Mouse (Mus musculus) cerebellum, adult 18-20 months (tissue): Measurements from ENCODE around the gene Tubal3.
A peak's percentile ranks its signal among the peaks of the same experiment; 100 is the strongest.
"Not testable (repeated sequence)": the region's sequence is repeated elsewhere in the genome, so short reads cannot be mapped to it uniquely, and the experiment has no call there.

Source experiments
- DNase-seq, 2 experiments: peaks; one replicate each; pipeline ENCODE4 v3.0.0; 2021

Tubal3 gene

GRCm38 (mm10) chr13:3917571-3918311 lies at the start of gene Tubal3, which contains the start of gene Net1:
Gene Tubal3 (plus strand): TSS chr13:3918274.
Gene Net1 (minus strand): TSS chr13:3918220.
- DNase-seq = peak; percentile 79 to 82

- no peak for DNase-seq
Observed at GRCm38 (mm10) chr13:3869901-3870300, 48.2 kb upstream of the Tubal3 start.

- no peak for DNase-seq
Observed at GRCm38 (mm10) chr13:3872832-3873231, 45.2 kb upstream of the Tubal3 start.

- no peak for DNase-seq
Observed at GRCm38 (mm10) chr13:3876448-3876847, 41.6 kb upstream of the Tubal3 start.

- DNase-seq = no peak
Observed at GRCm38 (mm10) chr13:3877185-3877584, 40.9 kb upstream of the Tubal3 start.

GRCm38 (mm10) chr13:3877679-3878220 lies 40.3 kb upstream of the Tubal3 start:
- no peak for DNase-seq

GRCm38 (mm10) chr13:3886663-3887062 lies 31.4 kb upstream of the Tubal3 start:
- DNase-seq = no peak

- no peak for DNase-seq
Observed at GRCm38 (mm10) chr13:3889111-3889510, 29.0 kb upstream of the Tubal3 start.

GRCm38 (mm10) chr13:3890061-3890460 lies 28.0 kb upstream of the Tubal3 start:
- no peak for DNase-seq

- no peak for DNase-seq
Observed at GRCm38 (mm10) chr13:3891479-3892087, 26.5 kb upstream of the Tubal3 start.

- DNase-seq = no peak
Observed at GRCm38 (mm10) chr13:3892601-3893000, 25.5 kb upstream of the Tubal3 start.

- peak; percentile 87 to 88 for DNase-seq
Observed at GRCm38 (mm10) chr13:3893126-3893734, 24.8 kb upstream of the Tubal3 start.

- DNase-seq = no peak
Observed at GRCm38 (mm10) chr13:3894549-3894948, 23.5 kb upstream of the Tubal3 start.

GRCm38 (mm10) chr13:3895397-3895980 lies 22.6 kb upstream of the Tubal3 start:
- DNase-seq = no peak

- DNase-seq = no peak
Observed at GRCm38 (mm10) chr13:3896032-3896431, 22.0 kb upstream of the Tubal3 start.

- peak; percentile 75 to 81 for DNase-seq
Observed at GRCm38 (mm10) chr13:3896913-3897312, 21.2 kb upstream of the Tubal3 start.

GRCm38 (mm10) chr13:3898202-3898601 lies 19.9 kb upstream of the Tubal3 start:
- DNase-seq = not testable (repeated sequence)

GRCm38 (mm10) chr13:3899301-3899700 lies 18.8 kb upstream of the Tubal3 start:
- DNase-seq = no peak

GRCm38 (mm10) chr13:3907151-3907696 lies 10.8 kb upstream of the Tubal3 start:
- no peak for DNase-seq

GRCm38 (mm10) chr13:3908262-3908661 lies 9.8 kb upstream of the Tubal3 start:
- no peak for DNase-seq

GRCm38 (mm10) chr13:3910356-3910755 lies 7.7 kb upstream of the Tubal3 start:
- DNase-seq = no peak

GRCm38 (mm10) chr13:3913504-3913903 lies 4.6 kb upstream of the Tubal3 start:
- DNase-seq = no peak

- no peak for DNase-seq
Observed at GRCm38 (mm10) chr13:3924483-3924882, 6.4 kb downstream of the Tubal3 start.
